Mouse (Mus musculus) lung, adult 2 months (tissue): ENCODE measurements around the gene Lhpp.

Experiments
- CTCF ChIP-seq: fragments of 200-500 bp; IDR thresholded peaks from 2 replicates; pipeline ENCODE4 v1.5.1; 2011; ENCODE audit warnings: mild to moderate bottlenecking, low read length, control low read depth; ENCODE audit not compliant: insufficient read depth
- POLR2A ChIP-seq: fragments of 200-500 bp; IDR thresholded peaks from 2 replicates; pipeline ENCODE4 v1.6.1; 2011; ENCODE audit warnings: low read depth, mild to moderate bottlenecking, control low read depth, low read length, borderline replicate concordance; ENCODE audit errors: extremely low read depth

DNA sequence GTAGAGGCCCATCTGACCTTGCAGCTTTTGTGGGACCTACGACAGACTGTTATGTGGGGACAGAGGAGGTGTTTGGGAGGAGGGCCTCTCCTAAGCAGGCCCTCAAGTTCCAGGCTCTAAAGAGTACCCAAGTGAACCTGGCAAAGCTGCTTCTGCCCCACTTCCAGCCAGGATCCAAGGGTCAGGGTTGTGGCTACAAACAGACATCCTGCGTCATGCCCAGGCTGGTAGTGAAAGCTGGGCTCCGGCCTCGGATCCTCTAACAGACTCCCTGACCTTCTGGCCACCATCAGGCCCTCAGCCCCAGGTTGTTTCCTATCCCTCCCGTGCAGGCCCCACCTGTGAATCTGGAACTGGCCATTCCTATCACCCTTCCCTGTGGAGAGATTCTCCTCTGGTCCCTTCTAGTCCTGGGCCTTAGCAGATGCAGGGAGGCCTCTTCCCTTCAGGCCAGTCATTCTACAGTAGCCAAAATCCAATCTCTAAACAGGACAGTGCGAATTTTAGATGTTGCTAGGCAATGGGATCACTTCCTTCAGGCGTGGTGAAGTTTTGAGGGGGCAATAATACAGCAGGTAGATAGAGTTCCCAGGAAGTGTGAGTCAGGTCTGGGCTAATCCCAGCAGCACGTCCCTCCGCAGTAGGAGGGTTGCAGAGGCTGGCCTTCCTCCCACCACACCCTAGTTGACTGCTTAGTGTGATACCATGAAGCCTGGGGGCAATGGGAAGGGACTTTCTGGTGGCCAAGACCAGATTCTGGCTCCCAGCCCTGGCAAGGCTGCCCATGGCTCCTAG, 93.3 kb downstream of the Lhpp start:
- TF ChIP-seq POLR2A (no peak), CTCF (no peak)
